Mouse (Mus musculus): ENCODE results near the gene Evx2. TPM values are rescaled to one million over a fixed set of nuclear protein-coding genes. Genes with fewer than 3 reads are reported as not detected.

The Evx2 gene
- polyA plus RNA-seq, 1 experiment from 2014 or later, result 0.42 TPM

- WGBS, result 10% methylated on average over 17 of the region's 17 CpGs
- Histone ChIP-seq H3K9ac (replicated peaks) (no peak overlapping the region), H3K27me3 (replicated peaks) (0 out of 2 replicates have a peak, but pooled peaks cover 11% of the 10 kb centered on the region), H3K27ac (replicated peaks) (peak overlapping the region; percentile 43; the same call in 1 of the 2 replicates), H3K4me1 (peaks cover 36% of the 10 kb centered on the region), H3K36me3 (no peaks in the 10 kb centered on the region), H3K9me3 (replicated peaks) (no peaks in the 10 kb centered on the region), H3K4me2 (peak overlapping the region; percentile 39), H3K4me3 (replicated peaks) (no peak overlapping the region)
- ATAC-seq (ENCODE audit: low FRiP score), result no peak
These were observed 42.8 kb upstream of the Evx2 start for GRCm38 (mm10) chr2:74701949-74702819.

- WGBS, result 11% methylated on average over 22 of the region's 22 CpGs
- Histone ChIP-seq H3K9me3 (replicated peaks) (no peaks in the 10 kb centered on the region), H3K4me2 (peak overlapping the region; percentile 68), H3K36me3 (no peaks in the 10 kb centered on the region), H3K4me1 (peaks cover 45% of the 10 kb centered on the region), H3K9ac (replicated peaks) (peak overlapping the region; percentile 63), H3K4me3 (replicated peaks) (peak overlapping the region; percentile 50), H3K27ac (replicated peaks) (peak overlapping the region; percentile 89), H3K27me3 (replicated peaks) (peaks cover 18% of the 10 kb centered on the region)
- no peak for ATAC-seq (ENCODE audit: low FRiP score)
These were observed 41.3 kb upstream of the Evx2 start for GRCm38 (mm10) chr2:74700546-74701112.

- H3K4me1 ChIP-seq, result peaks cover 51% of the 10 kb centered on the region
- H3K9ac ChIP-seq (replicated peaks), result peak overlapping the region; percentile 63
- H3K9me3 ChIP-seq (replicated peaks), result no peaks in the 10 kb centered on the region
- peak overlapping the region; percentile 89 for H3K27ac ChIP-seq (replicated peaks)
- WGBS, result 6% methylated on average over 23 of the region's 23 CpGs
- peaks cover 25% of the 10 kb centered on the region for H3K27me3 ChIP-seq (replicated peaks)
- H3K36me3 ChIP-seq, result no peaks in the 10 kb centered on the region
- ATAC-seq (ENCODE audit: low FRiP score), result no peak
- peak overlapping the region; percentile 50 for H3K4me3 ChIP-seq (replicated peaks)
- H3K4me2 ChIP-seq, result peak overlapping the region; percentile 68
These were observed 40.5 kb upstream of the Evx2 start for GRCm38 (mm10) chr2:74699664-74700545.

GRCm38 (mm10) chr2:74699053-74699430 lies 39.7 kb upstream of the Evx2 start:
- peaks cover 48% of the 10 kb centered on the region for H3K4me1 ChIP-seq
- H3K36me3 ChIP-seq, result no peaks in the 10 kb centered on the region
- peak overlapping the region; percentile 89 for H3K27ac ChIP-seq (replicated peaks)
- peak overlapping the region; percentile 63 for H3K9ac ChIP-seq (replicated peaks)
- peak overlapping the region; percentile 50 for H3K4me3 ChIP-seq (replicated peaks)
- peaks cover 30% of the 10 kb centered on the region for H3K27me3 ChIP-seq (replicated peaks)
- no peaks in the 10 kb centered on the region for H3K9me3 ChIP-seq (replicated peaks)
- ATAC-seq (ENCODE audit: low FRiP score), result 0 out of 2 replicates have a peak, but pooled peaks have one; percentile 5
- peak overlapping the region; percentile 68 for H3K4me2 ChIP-seq
- 2% methylated on average over 17 of the region's 17 CpGs for WGBS

GRCm38 (mm10) chr2:74698201-74699052 lies 39.1 kb upstream of the Evx2 start:
- Histone ChIP-seq H3K36me3 (no peaks in the 10 kb centered on the region), H3K27me3 (replicated peaks) (peaks cover 33% of the 10 kb centered on the region), H3K27ac (replicated peaks) (peak overlapping the region; percentile 89), H3K9me3 (replicated peaks) (no peaks in the 10 kb centered on the region), H3K4me3 (replicated peaks) (peak overlapping the region; percentile 50), H3K4me2 (peak overlapping the region; percentile 68), H3K4me1 (peaks cover 42% of the 10 kb centered on the region), H3K9ac (replicated peaks) (peak overlapping the region; percentile 63)
- ATAC-seq (ENCODE audit: low FRiP score), result peak; percentile 34; the same call in 1 of the 2 replicates
- WGBS, result under 1% methylated on average over 79 of the region's 86 CpGs

GRCm38 (mm10) chr2:74697567-74698121 lies 38.3 kb upstream of the Evx2 start, which contains the start of gene Hoxd9:
Hoxd9 (plus strand) TSS chr2:74697727.
- H3K4me3 ChIP-seq (replicated peaks), result peak within 1 kb of the TSS; percentile 50
- H3K27me3 ChIP-seq (replicated peaks), result peaks cover 39% of the 10 kb centered on the region
- H3K36me3 ChIP-seq, result no peaks in the 10 kb centered on the region
- peak within 1 kb of the TSS; percentile 63 for H3K9ac ChIP-seq (replicated peaks)
- H3K4me2 ChIP-seq, result peak within 1 kb of the TSS; percentile 68
- H3K27ac ChIP-seq (replicated peaks), result peak within 1 kb of the TSS; percentile 89
- under 1% methylated on average over 43 of the region's 43 CpGs for WGBS
- no peaks in the 10 kb centered on the region for H3K9me3 ChIP-seq (replicated peaks)
- peak; percentile 76 for ATAC-seq (ENCODE audit: low FRiP score)
- H3K4me1 ChIP-seq, result peaks cover 45% of the 10 kb centered on the region

GRCm38 (mm10) chr2:74696442-74697335 lies 37.3 kb upstream of the Evx2 start:
- Histone ChIP-seq H3K4me3 (replicated peaks) (peak overlapping the region; percentile 50), H3K36me3 (no peaks in the 10 kb centered on the region), H3K9ac (replicated peaks) (peak overlapping the region; percentile 63), H3K9me3 (replicated peaks) (no peaks in the 10 kb centered on the region), H3K4me2 (peak overlapping the region; percentile 68), H3K27me3 (replicated peaks) (peaks cover 49% of the 10 kb centered on the region), H3K4me1 (peaks cover 52% of the 10 kb centered on the region), H3K27ac (replicated peaks) (peak overlapping the region; percentile 89)
- WGBS, result 3% methylated on average over 34 of the region's 34 CpGs
- ATAC-seq (ENCODE audit: low FRiP score), result peak; percentile 8; the same call in 1 of the 2 replicates

- no peaks in the 10 kb centered on the region for H3K9me3 ChIP-seq (replicated peaks)
- peak overlapping the region; percentile 68 for H3K4me2 ChIP-seq
- peak overlapping the region; percentile 89 for H3K27ac ChIP-seq (replicated peaks)
- WGBS, result 13% methylated on average over 7 of the region's 7 CpGs
- peak overlapping the region; percentile 32; the same call in 1 of the 2 replicates for H3K9ac ChIP-seq (replicated peaks)
- H3K36me3 ChIP-seq, result no peaks in the 10 kb centered on the region
- no peak for ATAC-seq (ENCODE audit: low FRiP score)
- peaks cover 60% of the 10 kb centered on the region for H3K4me1 ChIP-seq
- peak overlapping the region; percentile 50 for H3K4me3 ChIP-seq (replicated peaks)
- H3K27me3 ChIP-seq (replicated peaks), result peaks cover 53% of the 10 kb centered on the region
These were observed 36.6 kb upstream of the Evx2 start for GRCm38 (mm10) chr2:74695813-74696430.

GRCm38 (mm10) chr2:74695383-74695782 lies 36.0 kb upstream of the Evx2 start:
- no peak for ATAC-seq (ENCODE audit: low FRiP score)
- H3K36me3 ChIP-seq, result no peaks in the 10 kb centered on the region
- H3K9me3 ChIP-seq (replicated peaks), result no peaks in the 10 kb centered on the region
- H3K4me2 ChIP-seq, result peak overlapping the region; percentile 68
- H3K27me3 ChIP-seq (replicated peaks), result peaks cover 50% of the 10 kb centered on the region
- H3K27ac ChIP-seq (replicated peaks), result peak overlapping the region; percentile 28; the same call in 1 of the 2 replicates
- H3K9ac ChIP-seq (replicated peaks), result 0 out of 2 replicates have a peak overlapping the region, but pooled peaks have one; percentile 10
- H3K4me1 ChIP-seq, result peaks cover 56% of the 10 kb centered on the region
- WGBS, result 11% methylated on average over 1 of the region's 1 CpGs
- H3K4me3 ChIP-seq (replicated peaks), result peak overlapping the region; percentile 50; the same call in 1 of the 2 replicates
